Mouse (Mus musculus): ENCODE results near the gene Ism1. TPM values are rescaled to one million over a fixed set of nuclear protein-coding genes. Genes with fewer than 3 reads are reported as not detected.

Ism1 gene
- total and polyA plus RNA-seq, 3 experiments, result not detected

DNA sequence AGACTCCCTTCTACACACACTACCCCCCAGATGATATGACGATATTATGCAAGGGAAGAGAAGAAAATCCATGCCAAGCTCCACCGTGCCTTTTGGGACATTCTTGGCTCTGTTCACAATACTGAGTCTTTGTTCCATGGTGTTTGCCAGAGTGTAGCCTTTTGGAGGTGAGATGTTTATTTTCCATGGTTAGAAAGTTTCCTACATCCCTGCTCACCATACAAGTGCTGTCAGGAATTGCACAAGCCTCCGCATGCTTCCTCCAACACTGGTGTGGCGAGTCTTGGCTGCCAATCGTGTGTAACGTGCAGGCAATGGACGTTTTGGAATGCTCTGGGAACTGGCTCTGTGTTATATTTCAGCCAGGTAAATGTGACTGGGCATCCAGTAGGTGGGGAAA, 126.1 kb downstream of the Ism1 start:
- TF ChIP-seq E2F4 (IDR thresholded peaks at IDR 0.05; ENCODE audit: insufficient replicate concordance, low read depth, low read length) (no peak), TCF12 (IDR thresholded peaks at IDR 0.05; ENCODE audit: low read depth, low read length) (no peak), RAD21 (IDR thresholded peaks at IDR 0.05; ENCODE audit: low read depth, low read length) (no peak), POLR2A (IDR thresholded peaks at IDR 0.05; ENCODE audit: low read depth, low read length) (no peak), ZNF384 (IDR thresholded peaks at IDR 0.05; ENCODE audit: low read depth, low read length) (no peak)
- Histone ChIP-seq H3K27ac (ENCODE audit: insufficient read depth, low read depth) (no peak overlapping the region), H3K27me3 (replicated peaks) (no peaks in the 10 kb centered on the region), H3K9ac (ENCODE audit: insufficient read depth, low read depth) (no peak overlapping the region), H3K79me2 (replicated peaks; ENCODE audit: control insufficient read depth, extremely low read depth, insufficient read depth, poor library complexity, severe bottlenecking) (no peaks in the 10 kb centered on the region), H3K4me2 (ENCODE audit: insufficient read depth, low read depth, poor library complexity, severe bottlenecking) (no peak overlapping the region), H3K36me3 (replicated peaks in 1 of 2; ENCODE audit: control insufficient read depth in 1 of 2, insufficient read depth in 1 of 2, low read length in 1 of 2) (no peaks in the 10 kb centered on the region), H3K9me3 (replicated peaks; ENCODE audit: low read length) (no peaks in the 10 kb centered on the region), H3K4me3 (replicated peaks in 1 of 3; ENCODE audit: low read depth in 2 of 3, low read length in 2 of 3, poor library complexity in 1 of 3) (no peak overlapping the region), H3K4me1 (ENCODE audit: control insufficient read depth in 1 of 2, insufficient read depth in 2 of 2) (no peaks in the 10 kb centered on the region)
- in situ Hi-C loops (cut with MboI; ENCODE audit: low pct_ligation_motif_present, low pct_unique_long_range_greater_than_20kb, low sequenced_read_pairs) (no loop called here), dilution Hi-C loops (cut with MboI; ENCODE audit: extremely low pct_ligation_motif_present, extremely low pct_unique_long_range_greater_than_20kb, low sequenced_read_pairs) (no loop called here)
- DNase-seq (ENCODE audit: extremely low read depth), result no peak

DNA sequence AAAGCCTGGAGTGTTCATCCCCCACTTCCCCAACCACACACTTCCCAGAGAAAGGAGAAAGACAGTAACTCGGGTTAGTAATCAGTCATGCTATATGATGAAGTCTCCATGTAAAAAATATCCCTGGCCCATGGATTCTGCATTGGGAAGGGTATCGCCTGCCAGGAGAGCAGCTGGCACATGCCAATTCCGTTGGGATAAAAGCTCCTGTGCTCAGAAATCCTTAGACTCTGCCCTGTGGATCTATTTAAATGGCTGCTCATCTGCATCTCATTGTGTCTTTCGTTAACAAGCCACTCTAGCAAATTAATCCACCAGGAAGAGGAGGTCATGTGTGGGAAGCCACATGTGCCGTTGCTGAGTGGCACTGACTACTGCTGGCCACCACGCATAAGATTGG, 129.9 kb downstream of the Ism1 start:
- Histone ChIP-seq H3K9me3 (replicated peaks; ENCODE audit: low read length) (no peaks in the 10 kb centered on the region), H3K36me3 (replicated peaks in 1 of 2; ENCODE audit: control insufficient read depth in 1 of 2, insufficient read depth in 1 of 2, low read length in 1 of 2) (no peaks in the 10 kb centered on the region), H3K4me2 (ENCODE audit: insufficient read depth, low read depth, poor library complexity, severe bottlenecking) (no peak overlapping the region), H3K4me1 (ENCODE audit: control insufficient read depth in 1 of 2, insufficient read depth in 2 of 2) (peaks cover 0 to 3% of the 10 kb centered on the region in 2 experiments; a peak in 1 of 4 replicates), H3K79me2 (replicated peaks; ENCODE audit: control insufficient read depth, extremely low read depth, insufficient read depth, poor library complexity, severe bottlenecking) (no peaks in the 10 kb centered on the region), H3K27ac (ENCODE audit: insufficient read depth, low read depth) (no peak overlapping the region), H3K27me3 (replicated peaks) (no peaks in the 10 kb centered on the region), H3K4me3 (replicated peaks in 1 of 3; ENCODE audit: low read depth in 2 of 3, low read length in 2 of 3, poor library complexity in 1 of 3) (no peak overlapping the region), H3K9ac (ENCODE audit: insufficient read depth, low read depth) (no peak overlapping the region)
- in situ Hi-C loops (cut with MboI; ENCODE audit: low pct_ligation_motif_present, low pct_unique_long_range_greater_than_20kb, low sequenced_read_pairs) (no loop called here), dilution Hi-C loops (cut with MboI; ENCODE audit: extremely low pct_ligation_motif_present, extremely low pct_unique_long_range_greater_than_20kb, low sequenced_read_pairs) (no loop called here)
- no peak for TF ChIP-seq RCOR1 (conservative IDR thresholded peaks at IDR 0.05; ENCODE audit: low read depth, low read length)
- TF ChIP-seq PAX5 (IDR thresholded peaks at IDR 0.05; ENCODE audit: low read length), result no peak
- no peak for TF ChIP-seq ZMIZ1 (IDR thresholded peaks at IDR 0.05; ENCODE audit: low read depth, low read length)
- no peak for TF ChIP-seq CHD1 (IDR thresholded peaks at IDR 0.05; ENCODE audit: low read depth, low read length)
- TF ChIP-seq NELFE (IDR thresholded peaks at IDR 0.05; ENCODE audit: low read depth, low read length), result no peak
- no peak for TF ChIP-seq ZNF384 (IDR thresholded peaks at IDR 0.05; ENCODE audit: low read depth, low read length)
- TF ChIP-seq MXI1 (IDR thresholded peaks at IDR 0.05; ENCODE audit: low read depth, low read length), result no peak
- no peak for TF ChIP-seq ELF1 (IDR thresholded peaks at IDR 0.05; ENCODE audit: low read depth, low read length)
- no peak for TF ChIP-seq TCF12 (IDR thresholded peaks at IDR 0.05; ENCODE audit: low read depth, low read length)
- no peak for TF ChIP-seq SIN3A (IDR thresholded peaks at IDR 0.05; ENCODE audit: low read length)
- no peak for TF ChIP-seq CTCF (conservative IDR thresholded peaks at IDR 0.05 in 1 of 2, IDR thresholded peaks at IDR 0.05 in 1 of 2; ENCODE audit: low read depth in 2 of 2, low read length in 2 of 2)
- no peak for TF ChIP-seq POLR2A (IDR thresholded peaks at IDR 0.05; ENCODE audit: low read depth, low read length)
- no peak for TF ChIP-seq ETS1 (conservative IDR thresholded peaks at IDR 0.05; ENCODE audit: low read depth, low read length)
- no peak for TF ChIP-seq IRF4 (IDR thresholded peaks at IDR 0.05; ENCODE audit: low read depth, low read length)
- TF ChIP-seq HCFC1 (IDR thresholded peaks at IDR 0.05; ENCODE audit: low read depth, low read length), result no peak
- no peak for TF ChIP-seq GABPA (IDR thresholded peaks at IDR 0.05; ENCODE audit: insufficient replicate concordance, low read depth, low read length)
- no peak for DNase-seq (ENCODE audit: extremely low read depth)

Other genes with a start within 250 kb of the Ism1 start
- gene Sptlc3, start 184.3 kb upstream of the Ism1 start, total RNA-seq (2012; rRNA removed), result not detected in 2 replicates
- not detected in 2 replicates for gene Sptlc3, start 184.3 kb upstream of the Ism1 start, total RNA-seq (2014; rRNA removed)
- not detected in 2 replicates for gene Sptlc3, start 184.3 kb upstream of the Ism1 start, polyA plus RNA-seq (2012; ENCODE audit: insufficient read length, low read depth)

Measured in CH12.LX (cell line).